Mouse (Mus musculus) intestine, embryonic 14.5 days (tissue): ENCODE measurements around the gene Gngt2. TPM values are rescaled to one million over a fixed set of nuclear protein-coding genes. Genes with fewer than 3 reads are reported as not detected.
"Not testable (repeated sequence)": the region's sequence is repeated elsewhere in the genome, so short reads cannot be mapped to it uniquely, and the experiment has no call there.

Experiments used
- ATAC-seq: fragments of 200-750 bp; cut with Nextera tagmentation; replicated peaks from 2 replicates; pipeline ENCODE4 v1.8.0; 2017; ENCODE audit warnings: low read depth, moderate number of reproducible peaks, moderate TSS enrichment, moderate library complexity; ENCODE audit not compliant: low FRiP score, low TSS enrichment
- DNase-seq: peaks from one replicate; pipeline ENCODE4 v3.0.0-alpha.2; 2018; ENCODE audit warnings: low spot score
- H3K27ac ChIP-seq: fragments of 300-500 bp; sonication (generic); 2 replicates; pipeline ENCODE4 v1.5.1; 2014; ENCODE audit warnings: low read depth, mild to moderate bottlenecking, control low read depth
- H3K27me3 ChIP-seq: fragments of 300-500 bp; sonication (generic); replicated peaks from 2 replicates; pipeline ENCODE4 v1.6.1; 2014; ENCODE audit warnings: low read length, control low read depth; ENCODE audit not compliant: control insufficient read depth, insufficient read depth
- H3K36me3 ChIP-seq: fragments of 300-500 bp; sonication (generic); 2 replicates; pipeline ENCODE4 v1.6.1; 2014; ENCODE audit warnings: low read length, control low read depth; ENCODE audit not compliant: control insufficient read depth, insufficient read depth
- H3K4me1 ChIP-seq: fragments of 300-500 bp; sonication (generic); replicated peaks from 2 replicates; pipeline ENCODE4 v1.6.1; 2014; ENCODE audit warnings: low read length, control low read depth, mixed read lengths; ENCODE audit not compliant: control insufficient read depth, insufficient read depth
- H3K4me2 ChIP-seq: fragments of 300-500 bp; sonication (generic); 2 replicates; pipeline ENCODE4 v1.6.1; 2014; ENCODE audit warnings: low read length
- H3K4me3 ChIP-seq: fragments of 300-500 bp; sonication (generic); 2 replicates; pipeline ENCODE4 v1.5.1; 2014; ENCODE audit warnings: low read depth, low read length, control low read depth, mixed read lengths
- H3K9ac ChIP-seq: fragments of 300-500 bp; sonication (generic); 2 replicates; pipeline ENCODE4 v1.6.1; 2014; ENCODE audit warnings: mild to moderate bottlenecking, low read length
- H3K9me3 ChIP-seq: fragments of 300-500 bp; sonication (generic); 2 replicates; pipeline ENCODE4 v1.6.1; 2016; ENCODE audit warnings: low read length, control low read depth; ENCODE audit not compliant: control insufficient read depth
- WGBS: fragments of 180-500 bp; shearing (Covaris S2); extraction: QIAGEN DNeasy Blood & Tissue Kit; methylation state at CpG from one replicate; pipeline ENCODE4 v1.1.7; 2014; 5-methylcytosine and 5-hydroxymethylcytosine counted together
- polyA plus RNA-seq: library from polyadenylated mRNA; unstranded; fragments of >200 nt; fragmentation: Nextera tagmentation; extraction: Ambion mirVana; gene quantifications from 2 replicates; pipeline ENCODE4 v1.2.1, GENCODE M21; 2014

The Gngt2 gene
- polyA plus RNA-seq, 1 experiment from 2014 or later = 17.2 TPM

DNA sequence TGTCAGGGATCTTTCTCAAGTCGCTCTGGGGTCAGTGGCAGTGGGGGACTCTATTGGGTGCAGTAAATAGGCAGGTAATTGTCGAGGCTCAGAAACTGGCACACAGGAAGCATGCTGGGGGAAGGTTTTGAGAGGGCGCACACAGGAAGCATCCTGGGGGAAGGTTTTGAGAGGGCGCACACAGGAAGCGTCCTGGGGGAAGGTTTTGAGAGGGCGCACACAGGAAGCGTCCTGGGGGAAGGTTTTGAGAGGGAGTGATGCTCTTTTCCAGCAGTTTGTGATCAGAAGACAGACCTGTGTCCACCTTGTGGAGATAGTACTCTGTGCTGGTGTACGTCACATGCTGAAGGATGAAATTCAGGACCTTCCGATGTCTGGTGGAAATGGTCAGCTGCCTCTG, 38.8 kb downstream of the Gngt2 start:
- ATAC-seq = no peak
- Histone ChIP-seq H3K4me3 (no peak overlapping the region), H3K9ac (no peak overlapping the region), H3K4me2 (no peak overlapping the region), H3K27ac (no peak overlapping the region), H3K4me1 (no peaks in the 10 kb centered on the region), H3K27me3 (no peaks in the 10 kb centered on the region), H3K9me3 (no peaks in the 10 kb centered on the region), H3K36me3 (no peaks in the 10 kb centered on the region)
- no peak for DNase-seq
- 43% methylated on average over 9 of the region's 9 CpGs for WGBS

DNA sequence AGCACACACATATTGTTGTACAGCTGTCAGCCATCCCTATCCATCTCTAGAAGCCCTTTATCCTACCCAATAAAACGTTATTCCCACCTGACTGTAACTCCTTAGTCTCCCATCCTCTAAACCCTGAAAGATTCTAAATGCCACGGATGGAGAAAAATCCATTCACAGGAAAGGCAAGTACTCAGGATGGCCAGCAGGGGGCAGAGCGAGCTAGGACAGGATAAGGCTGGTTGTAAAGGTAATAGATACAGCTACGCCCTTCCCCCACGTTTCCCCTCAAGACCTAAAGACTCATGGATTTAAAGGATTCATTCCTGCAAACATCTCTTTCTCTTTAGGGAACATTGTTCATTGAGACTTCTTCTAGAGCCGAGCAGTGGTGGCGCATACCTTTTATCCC, 39.3 kb downstream of the Gngt2 start:
- Histone ChIP-seq H3K4me2 (no peak overlapping the region), H3K4me3 (no peak overlapping the region), H3K4me1 (no peaks in the 10 kb centered on the region), H3K36me3 (no peaks in the 10 kb centered on the region), H3K27ac (no peak overlapping the region), H3K9me3 (no peaks in the 10 kb centered on the region), H3K27me3 (no peaks in the 10 kb centered on the region), H3K9ac (no peak overlapping the region)
- 23% methylated on average over 7 of the region's 7 CpGs for WGBS
- DNase-seq = peak; percentile 81
- ATAC-seq = no peak

GRCm38 (mm10) chr11:95879861-95880260, 42.8 kb downstream of the Gngt2 start:
- WGBS = 73% methylated on average over 2 of the region's 2 CpGs
- not testable (repeated sequence) for H3K27ac ChIP-seq, H3K4me2 ChIP-seq, H3K4me3 ChIP-seq, H3K36me3 ChIP-seq, H3K9ac ChIP-seq, H3K9me3 ChIP-seq, DNase-seq, H3K27me3 ChIP-seq, ATAC-seq, H3K4me1 ChIP-seq

GRCm38 (mm10) chr11:95890462-95891051, 53.5 kb downstream of the Gngt2 start:
- H3K4me1 ChIP-seq = no peaks in the 10 kb centered on the region
- H3K9me3 ChIP-seq = peaks cover 3% of the 10 kb centered on the region; the same call in 1 of the 2 replicates
- DNase-seq = no peak
- H3K9ac ChIP-seq = no peak overlapping the region
- WGBS = 77% methylated on average over 2 of the region's 2 CpGs
- H3K4me3 ChIP-seq = no peak overlapping the region
- H3K27ac ChIP-seq = no peak overlapping the region
- no peaks in the 10 kb centered on the region for H3K27me3 ChIP-seq
- no peak for ATAC-seq
- H3K36me3 ChIP-seq = peaks cover 6% of the 10 kb centered on the region
- H3K4me2 ChIP-seq = no peak overlapping the region

Other genes starting within 250 kb of the Gngt2 start
- 15.3 and 17.6 TPM in 2 replicates for gene Ngfr, start 249.5 kb upstream of the Gngt2 start, polyA plus RNA-seq
- gene Phb, start 170.3 kb upstream of the Gngt2 start, polyA plus RNA-seq = 300 and 305 TPM in 2 replicates
- 9.2 and 9.9 TPM in 2 replicates for gene Zfp652, start 124.5 kb upstream of the Gngt2 start, polyA plus RNA-seq
- 1.1 and 2.0 TPM in 2 replicates for gene B130006D01Rik, start 113.6 kb upstream of the Gngt2 start, polyA plus RNA-seq
- 0.39 TPM in 1 of 2 replicates, not detected in the other for gene Phospho1, start 12.7 kb upstream of the Gngt2 start, polyA plus RNA-seq
- gene Abi3, start 5.3 kb downstream of the Gngt2 start, polyA plus RNA-seq = 4.8 TPM in 2 replicates
- gene B4galnt2, start 77.7 kb downstream of the Gngt2 start, polyA plus RNA-seq = 26.6 and 30.9 TPM in 2 replicates
- 35.7 and 38.6 TPM in 2 replicates for gene Igf2bp1, start 168.7 kb downstream of the Gngt2 start, polyA plus RNA-seq
- 2.2 TPM in 1 of 2 replicates, not detected in the other for gene Gip, start 187.3 kb downstream of the Gngt2 start, polyA plus RNA-seq
- gene Snf8, start 197.7 kb downstream of the Gngt2 start, polyA plus RNA-seq = 37.1 and 39.3 TPM in 2 replicates
- 33.5 and 33.9 TPM in 2 replicates for gene Ube2z, start 228.2 kb downstream of the Gngt2 start, polyA plus RNA-seq
- 943 and 1,086 TPM in 2 replicates for gene Atp5g1, start 238.5 kb downstream of the Gngt2 start, polyA plus RNA-seq